Mouse (Mus musculus): ENCODE measurements around the gene Zfp260. TPM values are rescaled to one million over a fixed set of nuclear protein-coding genes. Genes with fewer than 3 reads are reported as not detected.

Gene Zfp260
- polyA plus RNA-seq, 1 experiment from 2014 or later: 79.5 TPM

DNA sequence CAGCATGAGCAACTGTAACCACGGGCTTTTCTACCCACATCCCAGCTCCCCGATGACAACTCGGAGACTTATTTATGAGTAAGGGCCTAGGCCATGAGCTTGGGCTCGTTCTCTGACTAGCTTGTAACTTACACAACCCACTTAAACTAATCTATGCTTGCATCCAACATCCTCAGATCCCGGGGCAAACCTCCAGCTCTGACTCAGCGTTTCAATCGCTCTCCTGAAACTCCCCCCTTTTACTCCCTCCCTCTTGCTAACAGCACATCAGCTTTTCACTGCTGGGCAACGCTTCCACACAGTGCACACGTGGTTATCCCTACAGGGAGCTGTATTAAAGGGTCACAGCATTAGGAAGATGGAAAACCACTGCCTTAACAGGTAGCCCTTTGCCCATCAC lies 8.1 kb upstream of the Zfp260 start:
- Histone ChIP-seq H3K9ac (ENCODE audit: low read depth, low read length) (no peak overlapping the region), H3K9me3 (replicated peaks; ENCODE audit: control insufficient read depth, low read length, poor library complexity, severe bottlenecking) (no peaks in the 10 kb centered on the region), H3K4me2 (ENCODE audit: low read length) (no peak overlapping the region), H3K27ac (ENCODE audit: low read length) (no peak overlapping the region), H3K4me3 (ENCODE audit: low read depth, low read length) (no peak overlapping the region), H3K4me1 (ENCODE audit: control insufficient read depth, insufficient read depth, low read length) (peaks cover 24% of the 10 kb centered on the region), H3K36me3 (ENCODE audit: control insufficient read depth, insufficient read depth, low read length) (peaks cover 25% of the 10 kb centered on the region), H3K27me3 (ENCODE audit: control insufficient read depth, insufficient read depth, low read depth, low read length) (no peaks in the 10 kb centered on the region)
- 95% methylated on average over 9 of the region's 9 CpGs for WGBS
- ATAC-seq: no peak

DNA sequence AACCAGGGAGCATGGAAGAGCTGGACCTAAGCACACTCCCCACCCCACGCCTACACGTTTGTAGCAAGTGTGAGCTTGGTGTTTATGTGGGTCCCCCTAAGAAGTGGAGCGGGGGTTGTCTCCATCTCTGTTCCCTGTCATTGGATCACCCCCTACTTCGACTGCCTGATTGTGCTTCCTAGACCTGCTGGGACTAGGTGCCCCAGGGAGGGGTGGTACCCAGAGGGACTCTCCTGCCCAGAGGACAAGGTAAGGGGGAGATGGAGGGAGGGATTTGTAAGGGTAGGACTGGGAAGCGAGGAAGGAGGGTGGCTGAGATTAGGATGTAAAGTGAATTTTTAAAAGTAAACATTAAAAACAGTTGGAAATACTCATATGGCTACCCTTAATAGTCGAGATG lies 5.2 kb upstream of the Zfp260 start:
- Histone ChIP-seq H3K9me3 (replicated peaks; ENCODE audit: control insufficient read depth, low read length, poor library complexity, severe bottlenecking) (no peaks in the 10 kb centered on the region), H3K4me3 (ENCODE audit: low read depth, low read length) (peak overlapping the region; percentile 59), H3K36me3 (ENCODE audit: control insufficient read depth, insufficient read depth, low read length) (peaks cover 21% of the 10 kb centered on the region), H3K4me1 (ENCODE audit: control insufficient read depth, insufficient read depth, low read length) (peaks cover 28% of the 10 kb centered on the region), H3K27ac (ENCODE audit: low read length) (no peak overlapping the region), H3K27me3 (ENCODE audit: control insufficient read depth, insufficient read depth, low read depth, low read length) (no peaks in the 10 kb centered on the region), H3K4me2 (ENCODE audit: low read length) (peak overlapping the region; percentile 97), H3K9ac (ENCODE audit: low read depth, low read length) (peak overlapping the region; percentile 74)
- WGBS: 15% methylated on average over 6 of the region's 6 CpGs
- no peak for ATAC-seq

DNA sequence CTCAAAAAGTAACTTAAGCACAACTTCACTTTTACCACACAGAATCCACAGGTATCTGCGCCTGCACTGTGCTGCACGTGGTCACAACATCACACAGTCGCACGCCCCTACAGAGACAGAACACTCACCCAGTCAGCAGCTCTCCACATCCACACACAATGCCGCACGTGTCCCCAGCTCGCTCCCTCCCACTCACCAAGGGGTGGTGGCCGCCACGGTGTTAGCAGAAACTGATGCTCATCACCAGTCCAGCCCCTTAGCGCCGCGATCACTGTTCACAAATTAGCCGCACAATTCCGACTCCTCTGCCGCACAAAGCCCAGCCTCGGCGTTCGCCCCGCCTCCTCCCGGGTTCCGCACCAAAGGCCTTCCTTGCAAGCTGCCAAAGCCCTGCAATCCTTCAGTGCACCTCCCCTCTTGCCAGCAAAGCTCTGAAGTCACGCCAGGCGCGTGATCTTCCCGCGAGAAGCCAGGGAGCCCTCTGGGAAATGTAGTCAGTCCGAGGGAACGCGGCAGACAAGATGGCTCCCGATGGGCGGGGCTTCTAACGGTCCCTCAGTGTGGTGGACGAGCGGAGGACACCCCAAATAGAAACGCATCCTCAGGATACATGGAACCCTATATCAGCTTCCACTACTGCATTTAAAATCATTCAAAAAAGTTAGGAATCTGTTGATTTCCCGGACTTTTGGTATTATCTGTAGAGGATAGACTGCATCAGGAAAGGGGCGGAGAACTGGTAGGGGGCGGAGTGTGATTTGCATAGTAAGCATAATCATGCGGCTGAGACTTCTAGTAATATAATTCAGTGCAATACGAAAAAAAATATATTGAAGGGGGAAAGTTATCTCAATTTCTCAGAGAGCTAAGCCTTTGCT lies 4.2 kb upstream of the Zfp260 start, which contains the start of the genes Gm26920 and Zfp566:
TSS of gene Gm26920 (minus strand) at position 319 of the 878 bp plus-strand sequence.
TSS of gene Zfp566 (minus strand) at position 436 of the 878 bp plus-strand sequence.
- peak within 1 kb of the TSS; percentile 74 for H3K9ac ChIP-seq (ENCODE audit: low read depth, low read length)
- ATAC-seq: peak; percentile 92
- no peaks in the 10 kb centered on the region for H3K9me3 ChIP-seq (replicated peaks; ENCODE audit: control insufficient read depth, low read length, poor library complexity, severe bottlenecking)
- peak within 1 kb of the TSS; percentile 59 for H3K4me3 ChIP-seq (ENCODE audit: low read depth, low read length)
- H3K4me1 ChIP-seq (ENCODE audit: control insufficient read depth, insufficient read depth, low read length): peaks cover 28% of the 10 kb centered on the region
- under 1% methylated on average over 40 of the region's 40 CpGs for WGBS
- peaks cover 13% of the 10 kb centered on the region for H3K36me3 ChIP-seq (ENCODE audit: control insufficient read depth, insufficient read depth, low read length)
- H3K27me3 ChIP-seq (ENCODE audit: control insufficient read depth, insufficient read depth, low read depth, low read length): no peaks in the 10 kb centered on the region
- peak within 1 kb of the TSS; percentile 97 for H3K4me2 ChIP-seq (ENCODE audit: low read length)
- H3K27ac ChIP-seq (ENCODE audit: low read length): peak within 1 kb of the TSS; percentile 89

DNA sequence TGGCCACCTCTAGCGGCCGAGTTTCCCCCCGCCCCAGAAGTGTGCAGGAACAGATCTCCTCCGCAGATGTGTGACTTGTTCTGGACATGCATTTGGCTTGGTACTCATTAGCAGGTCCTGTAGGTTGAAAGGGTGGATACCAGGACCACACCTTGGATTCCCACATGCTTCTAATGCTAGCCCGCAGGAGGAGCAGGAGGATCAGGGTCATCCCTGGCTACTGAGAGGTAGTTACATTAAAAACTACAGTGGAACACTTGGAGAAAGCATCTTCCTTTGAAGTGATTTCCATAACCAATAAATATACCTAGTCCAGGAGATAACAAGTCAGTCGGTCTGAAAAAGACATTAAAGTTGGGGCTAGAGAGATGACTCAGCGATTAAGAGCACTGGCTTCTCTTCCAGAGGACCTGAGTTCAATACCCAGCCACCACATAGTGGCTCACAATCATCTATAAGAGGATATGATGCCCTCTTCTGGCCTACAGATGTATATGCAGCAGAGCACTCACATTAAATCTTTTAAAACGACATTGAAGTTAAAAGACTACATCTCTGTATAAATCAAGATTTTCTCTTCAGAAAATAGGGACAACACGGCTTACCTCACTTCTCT lies 3.5 kb upstream of the Zfp260 start:
- peak; percentile 15 for ATAC-seq
- Histone ChIP-seq H3K27me3 (ENCODE audit: control insufficient read depth, insufficient read depth, low read depth, low read length) (no peaks in the 10 kb centered on the region), H3K27ac (ENCODE audit: low read length) (peak overlapping the region; percentile 89), H3K9ac (ENCODE audit: low read depth, low read length) (peak overlapping the region; percentile 74), H3K9me3 (replicated peaks; ENCODE audit: control insufficient read depth, low read length, poor library complexity, severe bottlenecking) (no peaks in the 10 kb centered on the region), H3K36me3 (ENCODE audit: control insufficient read depth, insufficient read depth, low read length) (peaks cover 6% of the 10 kb centered on the region), H3K4me3 (ENCODE audit: low read depth, low read length) (peak overlapping the region; percentile 59), H3K4me2 (ENCODE audit: low read length) (peak overlapping the region; percentile 65), H3K4me1 (ENCODE audit: control insufficient read depth, insufficient read depth, low read length) (peaks cover 30% of the 10 kb centered on the region)
- 5% methylated on average over 9 of the region's 9 CpGs for WGBS

DNA sequence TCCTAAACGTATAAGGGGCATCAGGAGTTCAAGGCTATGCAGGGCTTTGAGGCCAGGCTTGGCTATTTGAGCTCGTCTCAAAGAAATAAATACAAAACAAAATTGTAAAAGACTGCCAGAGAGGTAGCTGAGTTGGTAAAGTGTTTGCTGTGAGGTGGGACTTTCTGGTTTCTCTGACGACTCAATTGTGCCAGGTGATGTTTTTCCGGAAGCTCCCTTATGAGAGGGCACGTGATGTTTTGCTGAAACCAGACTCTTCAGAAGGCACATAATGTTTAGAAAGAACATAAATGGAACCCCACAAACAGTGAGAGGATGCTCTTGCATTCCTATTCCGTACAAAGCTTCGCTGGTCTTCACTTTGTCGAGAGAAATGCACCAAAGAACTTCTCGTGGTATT lies 1.9 kb upstream of the Zfp260 start:
- Histone ChIP-seq H3K27ac (ENCODE audit: low read length) (no peak overlapping the region), H3K27me3 (ENCODE audit: control insufficient read depth, insufficient read depth, low read depth, low read length) (no peaks in the 10 kb centered on the region), H3K9me3 (replicated peaks; ENCODE audit: control insufficient read depth, low read length, poor library complexity, severe bottlenecking) (no peaks in the 10 kb centered on the region), H3K4me2 (ENCODE audit: low read length) (no peak overlapping the region), H3K4me3 (ENCODE audit: low read depth, low read length) (no peak overlapping the region), H3K4me1 (ENCODE audit: control insufficient read depth, insufficient read depth, low read length) (peaks cover 39% of the 10 kb centered on the region), H3K9ac (ENCODE audit: low read depth, low read length) (no peak overlapping the region), H3K36me3 (ENCODE audit: control insufficient read depth, insufficient read depth, low read length) (no peaks in the 10 kb centered on the region)
- ATAC-seq: no peak
- 88% methylated on average over 9 of the region's 9 CpGs for WGBS

DNA sequence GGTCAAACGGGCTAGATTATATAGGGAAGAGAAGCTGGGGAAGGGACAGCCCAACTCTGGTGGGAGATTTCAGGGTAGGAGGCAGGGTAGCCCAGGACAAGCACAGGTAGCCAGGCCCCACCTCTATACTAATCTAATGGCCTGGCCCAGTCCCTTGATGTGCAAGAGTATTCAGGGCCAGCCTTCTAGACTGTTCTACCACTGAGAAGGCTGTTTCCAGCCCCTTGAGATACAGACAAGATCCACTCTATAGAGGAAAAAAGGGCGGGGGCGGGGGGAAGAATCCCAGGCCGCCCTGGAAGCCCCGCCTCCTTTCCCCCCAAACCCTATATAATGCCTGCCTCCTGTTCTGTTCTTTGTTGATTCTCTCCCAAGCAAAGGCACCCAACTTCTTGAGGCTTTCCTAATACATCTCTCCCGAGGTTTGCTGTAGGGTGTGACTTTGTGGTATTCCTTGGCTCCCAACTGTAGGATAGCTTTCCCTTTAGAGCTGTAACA lies 610 bp upstream of the Zfp260 start:
- Histone ChIP-seq H3K4me3 (ENCODE audit: low read depth, low read length) (peak overlapping the region; percentile 78; the same call in 1 of the 2 replicates), H3K4me1 (ENCODE audit: control insufficient read depth, insufficient read depth, low read length) (peaks cover 30% of the 10 kb centered on the region), H3K9ac (ENCODE audit: low read depth, low read length) (peak overlapping the region; percentile 94; the same call in 1 of the 2 replicates), H3K36me3 (ENCODE audit: control insufficient read depth, insufficient read depth, low read length) (no peaks in the 10 kb centered on the region), H3K27ac (ENCODE audit: low read length) (peak overlapping the region; percentile 98), H3K9me3 (replicated peaks; ENCODE audit: control insufficient read depth, low read length, poor library complexity, severe bottlenecking) (no peaks in the 10 kb centered on the region), H3K4me2 (ENCODE audit: low read length) (peak overlapping the region; percentile 74), H3K27me3 (ENCODE audit: control insufficient read depth, insufficient read depth, low read depth, low read length) (no peaks in the 10 kb centered on the region)
- 80% methylated on average over 6 of the region's 6 CpGs for WGBS
- no peak for ATAC-seq

DNA sequence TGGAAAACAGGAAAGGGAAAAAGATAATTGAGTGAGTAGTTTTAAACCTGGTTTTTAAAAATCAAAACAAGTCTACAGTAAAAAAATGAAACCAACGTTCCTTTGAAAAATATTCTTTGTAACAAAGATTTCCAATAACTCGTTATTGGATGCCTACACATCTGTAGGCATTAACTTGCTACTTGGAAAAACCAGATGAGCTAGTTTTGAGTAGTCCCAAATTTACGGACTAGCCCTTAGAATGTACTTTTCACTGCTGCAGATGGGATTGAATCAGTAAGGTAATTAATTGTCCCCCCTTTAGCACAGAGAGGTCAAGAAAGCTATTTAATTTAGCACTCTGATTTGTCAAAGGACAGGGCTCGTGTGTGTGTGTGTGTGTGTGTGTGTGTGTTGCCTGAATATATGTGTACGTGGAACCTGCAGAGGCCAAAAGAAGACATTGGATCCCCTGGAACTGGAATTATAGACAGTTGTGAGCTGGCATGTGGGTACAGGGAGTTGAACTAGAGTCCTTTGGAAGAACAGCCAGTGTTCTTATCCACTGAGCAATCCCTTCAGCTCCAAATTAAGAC lies 1.1 kb downstream of the Zfp260 start:
- WGBS: 3% methylated on average over 5 of the region's 5 CpGs
- no peak for ATAC-seq
- Histone ChIP-seq H3K4me3 (ENCODE audit: low read depth, low read length) (peak overlapping the region; percentile 78), H3K9me3 (replicated peaks; ENCODE audit: control insufficient read depth, low read length, poor library complexity, severe bottlenecking) (no peaks in the 10 kb centered on the region), H3K4me1 (ENCODE audit: control insufficient read depth, insufficient read depth, low read length) (peaks cover 23% of the 10 kb centered on the region), H3K4me2 (ENCODE audit: low read length) (peak overlapping the region; percentile 74), H3K27ac (ENCODE audit: low read length) (peak overlapping the region; percentile 18; the same call in 1 of the 2 replicates), H3K27me3 (ENCODE audit: control insufficient read depth, insufficient read depth, low read depth, low read length) (no peaks in the 10 kb centered on the region), H3K9ac (ENCODE audit: low read depth, low read length) (peak overlapping the region; percentile 64), H3K36me3 (ENCODE audit: control insufficient read depth, insufficient read depth, low read length) (peaks cover 13% of the 10 kb centered on the region)

DNA sequence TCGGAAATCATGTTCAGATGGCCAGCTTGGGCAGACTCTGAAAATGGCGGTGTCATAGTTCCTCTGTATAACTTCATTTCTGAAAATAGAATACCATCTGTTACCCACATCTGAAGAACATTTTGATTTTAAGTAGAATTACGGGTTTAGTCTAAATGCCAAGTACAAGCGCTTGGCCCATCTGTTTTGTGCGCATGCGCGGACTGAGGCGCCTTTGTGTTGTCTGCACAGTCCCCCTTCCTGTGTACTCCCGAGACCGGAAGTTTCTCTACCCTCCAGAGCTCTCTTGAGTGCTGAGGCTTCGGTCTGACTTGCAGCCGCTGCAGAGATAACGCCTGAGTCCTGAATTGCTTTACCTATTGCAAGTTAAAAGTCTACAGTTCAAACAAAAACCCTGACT lies 4.7 kb downstream of the Zfp260 start:
- Histone ChIP-seq H3K4me2 (ENCODE audit: low read length) (no peak overlapping the region), H3K27ac (ENCODE audit: low read length) (no peak overlapping the region), H3K27me3 (ENCODE audit: control insufficient read depth, insufficient read depth, low read depth, low read length) (no peaks in the 10 kb centered on the region), H3K4me3 (ENCODE audit: low read depth, low read length) (no peak overlapping the region), H3K9me3 (replicated peaks; ENCODE audit: control insufficient read depth, low read length, poor library complexity, severe bottlenecking) (peaks cover 4% of the 10 kb centered on the region; the same call in 1 of the 2 replicates), H3K36me3 (ENCODE audit: control insufficient read depth, insufficient read depth, low read length) (peaks cover 37% of the 10 kb centered on the region), H3K9ac (ENCODE audit: low read depth, low read length) (no peak overlapping the region), H3K4me1 (ENCODE audit: control insufficient read depth, insufficient read depth, low read length) (peaks cover 18% of the 10 kb centered on the region)
- WGBS: 98% methylated on average over 13 of the region's 13 CpGs
- no peak for ATAC-seq
